Mouse (Mus musculus): ENCODE results near the gene 4921539E11Rik. TPM values are rescaled to one million over a fixed set of nuclear protein-coding genes. Genes with fewer than 3 reads are reported as not detected.

4921539E11Rik gene
- total RNA-seq (2023) = not detected in 4 replicates

GRCm38 (mm10) chr4:103290763-103291162, at the start of gene 4921539E11Rik:
TSS of gene 4921539E11Rik (minus strand) at chr4:103290863.

GRCm38 (mm10) chr4:103313587-103314525, 23.2 kb upstream of the 4921539E11Rik start, which contains the start of gene Oma1:
TSS of gene Oma1 (plus strand) at chr4:103313812.

GRCm38 (mm10) chr4:103214925-103215820, 75.5 kb downstream of the 4921539E11Rik start, which contains the start of gene Slc35d1:
TSS of gene Slc35d1 (minus strand) at chr4:103215164.

Other genes with a start within 250 kb of the 4921539E11Rik start
- gene Mier1, start 176.5 kb downstream of the 4921539E11Rik start, total RNA-seq (2023) = 90.9 to 103 TPM (median 95.7 TPM) in 4 replicates
- gene Wdr78, start 176.3 kb downstream of the 4921539E11Rik start, total RNA-seq (2023) = 7.0 to 9.7 TPM (median 7.5 TPM) in 4 replicates
- gene Slc35d1, start 75.7 kb downstream of the 4921539E11Rik start, total RNA-seq (2023) = 10.0 to 17.8 TPM (median 11.7 TPM) in 4 replicates
- gene Oma1, start 22.9 kb upstream of the 4921539E11Rik start, total RNA-seq (2023) = 13.6 to 19.0 TPM (median 15.4 TPM) in 4 replicates

Measured in B cell, adult 62 days (primary cell).